Mouse (Mus musculus) monocyte, adult 2 months (primary cell): ENCODE results near the gene Apobec4.

Source experiments
- DNase-seq, 2 experiments: peaks; one replicate each; pipeline ENCODE4 v3.0.0; 2022; ENCODE audit warnings: low spot score in 2 of 2, low read depth in 1 of 2

The Apobec4 gene

GRCm38 (mm10) chr1:152750312-152750965 lies at the start of gene Apobec4:
Gene Apobec4 (plus strand): TSS chr1:152750551.
- DNase-seq: no peak

- no peak for DNase-seq
These were observed 49.3 kb upstream of the Apobec4 start for GRCm38 (mm10) chr1:152701066-152701465.

GRCm38 (mm10) chr1:152702920-152703319 lies 47.4 kb upstream of the Apobec4 start:
- no peak for DNase-seq

DNA sequence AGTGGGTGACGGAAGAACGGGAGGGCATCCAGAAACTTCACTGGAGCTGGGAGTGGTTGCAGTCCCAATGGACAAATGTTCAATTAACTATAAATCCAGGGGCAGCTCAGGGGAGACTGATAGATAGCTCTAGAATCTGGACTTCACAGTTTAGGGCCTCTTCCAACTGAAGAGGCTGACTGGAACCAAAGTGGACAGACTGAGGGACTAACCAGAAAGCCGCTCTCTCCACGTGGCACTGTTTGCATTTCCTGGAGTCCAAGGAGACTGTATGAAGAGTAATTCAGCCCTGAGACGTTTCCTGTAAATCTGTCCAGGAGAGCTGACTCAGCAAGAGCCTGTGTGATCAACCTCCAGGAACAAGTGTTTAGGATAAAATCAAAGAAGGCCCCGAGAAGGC lies 46.4 kb upstream of the Apobec4 start:
- no peak for DNase-seq

- DNase-seq: no peak
These were observed 42.8 kb upstream of the Apobec4 start for GRCm38 (mm10) chr1:152707560-152707959.

DNA sequence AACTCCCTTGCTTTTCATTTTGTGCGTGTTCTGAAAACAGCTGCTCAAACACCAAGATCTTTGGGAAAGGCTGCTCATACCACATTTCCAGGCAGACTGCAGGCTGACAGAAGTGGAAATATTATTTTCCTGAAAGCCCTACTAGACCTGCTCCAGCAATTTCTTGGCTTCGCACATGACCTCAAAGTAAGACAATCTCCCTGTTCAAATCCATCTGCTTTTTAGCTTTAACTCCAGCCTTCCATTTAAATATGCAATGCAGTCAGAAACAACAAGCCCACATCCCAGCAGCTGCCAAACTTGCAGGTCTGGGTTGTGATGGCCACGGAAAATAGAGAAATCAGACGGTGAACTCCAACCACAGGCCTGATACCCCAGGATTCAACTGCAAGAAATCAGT lies 39.3 kb upstream of the Apobec4 start:
- DNase-seq: no peak

DNA sequence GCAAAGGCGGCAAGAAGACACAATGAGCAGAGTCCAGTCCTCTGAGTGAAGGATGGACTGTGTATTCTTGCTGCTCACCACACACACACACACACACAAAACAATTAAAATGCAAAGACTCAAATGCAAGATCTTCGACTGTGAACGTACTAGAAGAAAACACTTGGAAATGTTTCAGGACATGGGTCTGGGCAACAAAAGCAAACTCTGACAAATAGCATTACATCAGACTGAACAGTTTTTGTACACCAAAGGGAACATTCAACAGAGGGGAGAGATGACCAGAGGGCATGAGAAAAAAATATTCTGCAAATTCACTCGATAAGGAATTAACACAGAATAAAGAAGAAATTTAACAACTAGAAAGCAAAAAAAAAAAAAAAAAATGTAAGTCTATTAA lies 36.4 kb upstream of the Apobec4 start:
- DNase-seq: no peak

DNA sequence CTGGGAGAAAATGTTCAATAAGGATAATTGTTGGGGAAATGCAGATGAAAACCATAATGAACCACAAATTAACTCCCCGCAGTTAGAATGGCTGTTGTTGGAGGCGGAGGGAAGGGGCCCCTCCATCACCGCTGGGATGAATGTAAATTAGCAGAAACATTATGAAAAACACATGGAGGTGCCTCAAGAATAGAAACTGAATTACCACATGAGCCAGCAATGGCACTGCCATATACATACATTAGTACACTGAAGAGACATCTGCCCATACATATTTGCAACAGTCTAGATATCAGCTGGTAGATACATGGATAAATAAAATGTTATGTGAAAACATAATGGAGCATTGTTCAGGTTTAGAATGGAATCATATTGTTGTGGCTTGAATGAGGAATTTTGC lies 35.9 kb upstream of the Apobec4 start:
- no peak for DNase-seq

GRCm38 (mm10) chr1:152717329-152717728 lies 33.0 kb upstream of the Apobec4 start:
- DNase-seq: no peak

GRCm38 (mm10) chr1:152718200-152718599 lies 32.2 kb upstream of the Apobec4 start:
- DNase-seq: no peak

GRCm38 (mm10) chr1:152720969-152721368 lies 29.4 kb upstream of the Apobec4 start:
- DNase-seq: no peak

- no peak for DNase-seq
These were observed 28.7 kb upstream of the Apobec4 start for GRCm38 (mm10) chr1:152721535-152722198.

DNA sequence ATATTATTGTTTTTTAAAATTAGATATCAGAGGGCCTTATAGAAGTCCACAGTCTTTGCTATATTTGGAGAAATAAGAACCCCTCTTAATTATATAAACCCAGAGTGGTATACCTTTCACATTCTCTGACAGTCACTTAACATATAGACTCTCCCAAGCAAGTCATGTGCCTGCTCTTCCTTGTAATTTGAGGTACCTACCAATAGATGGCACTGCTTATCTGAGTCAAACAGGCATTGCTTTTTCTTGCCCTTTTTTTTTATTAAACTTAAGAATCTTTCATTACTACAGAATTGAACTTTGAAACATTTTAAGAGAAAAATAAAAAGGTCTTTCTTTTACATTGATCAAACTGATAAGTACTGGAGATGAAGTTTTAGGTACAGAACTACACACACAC lies 26.1 kb upstream of the Apobec4 start:
- DNase-seq: no peak

- no peak for DNase-seq
These were observed 24.3 kb upstream of the Apobec4 start for GRCm38 (mm10) chr1:152726095-152726494.

DNA sequence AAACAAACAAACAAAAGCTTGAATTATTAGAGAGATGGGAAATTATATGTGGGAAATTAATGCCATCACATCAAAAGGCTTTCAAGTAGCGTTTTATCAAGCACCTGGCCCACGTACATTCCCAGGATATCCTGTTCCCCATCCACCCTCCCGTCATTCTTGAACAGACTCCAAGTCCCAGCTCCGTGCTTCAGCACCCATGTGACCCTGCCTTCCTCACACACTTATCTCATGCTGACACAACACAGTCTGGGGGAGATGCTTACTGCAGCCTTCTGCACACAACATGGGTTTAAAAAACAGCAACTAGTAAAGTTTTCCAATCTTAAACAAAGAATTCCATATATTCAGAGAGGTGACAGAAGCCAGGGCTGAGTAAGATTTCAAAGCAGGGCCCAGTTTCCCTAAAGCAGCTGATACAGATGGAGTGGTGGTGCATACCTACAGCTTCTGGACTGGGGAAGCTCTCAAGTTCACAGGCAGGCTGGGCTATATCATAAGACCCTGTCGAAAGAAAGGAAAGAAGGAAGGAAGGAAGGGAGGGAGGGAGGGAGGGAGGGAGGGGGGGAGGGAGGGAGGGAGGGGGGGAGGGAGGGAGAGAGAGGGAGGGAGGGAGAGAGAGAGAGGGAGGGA lies 22.6 kb upstream of the Apobec4 start:
- no peak for DNase-seq

DNA sequence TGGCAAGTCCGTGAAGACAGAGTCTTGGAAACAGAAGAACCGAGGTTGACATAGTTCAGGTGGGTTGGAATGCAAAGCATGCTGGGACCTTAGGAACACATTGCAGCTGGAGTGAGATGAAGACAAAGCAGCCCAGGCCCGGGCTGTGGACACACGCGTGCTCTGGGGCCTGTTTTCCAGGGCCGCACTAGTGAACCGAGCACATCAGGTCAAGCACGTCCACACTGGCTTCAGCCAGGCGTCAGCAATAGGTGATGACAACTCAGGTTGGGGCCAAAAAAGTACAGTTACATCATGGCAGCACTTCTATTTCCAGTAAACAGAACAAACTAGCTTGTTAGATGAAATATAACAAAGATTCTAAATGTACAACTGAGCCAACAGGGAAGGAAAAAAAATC lies 11.6 kb upstream of the Apobec4 start:
- no peak for DNase-seq

DNA sequence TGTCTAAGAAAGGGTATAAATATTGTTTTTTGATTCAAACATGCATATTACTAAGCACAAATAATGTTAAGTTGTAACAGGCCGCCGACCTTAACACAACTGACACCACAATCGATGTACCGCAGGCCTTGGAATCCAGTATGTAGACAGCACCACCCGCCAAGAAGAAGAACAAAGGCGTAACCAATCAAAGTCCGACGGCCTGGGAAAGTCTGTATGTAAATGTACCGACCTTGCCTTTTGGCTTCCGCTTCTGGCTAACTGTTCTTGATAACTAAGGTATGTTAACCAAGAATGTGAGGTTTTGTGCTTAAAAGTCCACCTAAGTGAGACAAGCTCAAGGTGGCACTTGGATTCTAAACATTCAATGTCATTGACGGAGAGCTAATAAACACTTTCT lies 11.0 kb upstream of the Apobec4 start:
- no peak for DNase-seq

DNA sequence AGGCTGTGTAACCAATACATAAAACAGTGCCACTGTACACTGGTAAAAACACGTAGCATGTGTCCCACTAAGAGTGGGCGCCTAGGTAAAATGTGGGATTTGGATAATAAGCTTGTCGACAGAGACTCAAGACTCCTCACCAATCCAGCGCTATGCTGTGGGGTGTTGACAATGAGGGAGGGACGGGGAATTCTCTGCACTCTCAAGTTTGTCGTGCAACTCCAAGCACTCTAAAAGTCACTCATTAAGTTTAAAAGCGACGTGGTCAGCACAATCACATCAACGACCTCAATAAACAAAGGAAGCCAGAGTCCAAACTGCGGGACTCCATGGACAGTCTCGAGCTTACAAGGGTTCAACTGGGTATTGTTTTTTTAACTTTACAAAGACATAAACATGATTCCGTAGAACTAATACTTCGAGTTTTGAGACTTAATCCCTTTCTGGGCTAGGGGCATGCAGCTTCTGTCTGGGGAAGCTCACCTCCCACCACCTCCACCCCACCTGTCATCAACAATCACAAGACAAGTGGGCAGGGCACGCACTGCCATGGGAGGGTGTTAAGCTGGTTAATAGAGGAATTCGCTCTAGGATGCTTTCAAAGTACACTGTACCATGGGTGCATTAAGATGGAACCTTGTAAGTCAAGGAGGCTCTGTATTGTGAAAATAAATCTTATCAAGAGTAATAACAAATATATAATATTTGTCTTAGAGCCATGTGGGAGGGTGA lies 7.1 kb upstream of the Apobec4 start:
- no peak for DNase-seq

DNA sequence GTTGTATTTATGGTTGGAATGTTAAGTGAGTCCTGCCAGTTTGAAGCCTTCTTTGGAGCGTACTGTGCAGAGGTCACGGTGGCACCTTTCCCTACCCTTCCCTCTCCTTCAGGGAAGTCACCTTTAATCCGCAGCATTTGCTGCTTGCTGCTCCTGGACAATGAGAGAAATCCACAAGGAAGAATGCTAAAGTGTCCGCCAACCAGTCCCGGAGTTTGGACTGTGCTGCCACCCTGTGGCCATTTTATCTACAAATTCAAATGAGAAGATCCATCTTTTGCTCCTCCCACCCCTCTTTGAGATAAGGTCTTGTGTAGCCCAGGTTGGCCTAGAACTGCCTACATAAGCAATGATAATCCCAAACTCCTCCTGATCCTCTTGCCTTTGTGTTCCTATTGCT lies 3.9 kb upstream of the Apobec4 start:
- DNase-seq: peak in 1 of 2 experiments; percentile 22

GRCm38 (mm10) chr1:152749276-152749675 lies 1.1 kb upstream of the Apobec4 start:
- no peak for DNase-seq

- DNase-seq: no peak
These were observed 11.4 kb downstream of the Apobec4 start for GRCm38 (mm10) chr1:152761791-152762190.
